Mouse (Mus musculus) heart, adult 2 months (tissue): ENCODE results near the gene Gm20388.

Source experiments
- CTCF ChIP-seq: fragments of 200-600 bp; IDR thresholded peaks from 2 replicates; pipeline ENCODE4 v1.8.1; 2022; ENCODE audit warnings: antibody characterized with exemption, mild to moderate bottlenecking, moderate library complexity
- EP300 ChIP-seq: fragments of 200-500 bp; IDR thresholded peaks from 2 replicates; pipeline ENCODE4 v1.6.1; 2011; ENCODE audit warnings: low read depth, low read length, control low read depth; ENCODE audit not compliant: insufficient read depth
- POLR2A ChIP-seq: fragments of 200-500 bp; IDR thresholded peaks from 2 replicates; pipeline ENCODE4 v1.6.1; 2011; ENCODE audit warnings: mild to moderate bottlenecking, low read depth, low read length, control low read depth; ENCODE audit not compliant: insufficient read depth

DNA sequence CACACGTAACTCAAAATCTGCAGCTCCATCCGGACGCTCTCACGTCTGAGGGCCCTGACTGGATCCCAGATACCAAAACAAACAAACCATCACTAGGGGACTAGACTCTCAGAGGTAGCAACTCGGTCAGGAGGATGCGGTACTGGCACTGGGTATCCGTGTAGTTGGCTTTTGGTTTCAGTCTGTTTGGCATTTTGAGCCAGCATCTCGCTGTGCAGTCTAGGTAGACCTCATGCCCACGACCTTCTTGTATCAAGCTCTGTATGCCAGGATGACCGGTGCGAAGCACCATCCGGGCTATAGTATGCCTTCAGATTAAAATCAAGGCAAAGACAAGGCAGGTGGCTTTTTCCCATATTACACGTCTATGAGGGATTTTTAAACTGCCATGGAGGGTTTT, 3916.9 kb downstream of the Gm20388 start:
- TF ChIP-seq EP300 (no peak), CTCF (no peak), POLR2A (no peak)
